Comparison of ENCODE assay signal across 7 mouse cellular contexts in genomic region chr1:191820951-191821325, GRCm38 (mm10). TPM values are rescaled to one million over a fixed set of nuclear protein-coding genes. Genes with fewer than 3 reads are reported as not detected.
A peak's percentile ranks its signal among the peaks of the same experiment; 100 is the strongest.
DNase-seq lines count a peak whose midpoint lies in the region; ATAC-seq and TF ChIP-seq lines count a peak whose summit lies in the region.

No protein-coding gene starts in this region.

- 11% methylated on average over 15 of the region's 15 CpGs for WGBS in spleen, adult 2 months
- 4% methylated on average over 15 of the region's 15 CpGs for WGBS in forebrain, embryonic 13.5 days
- 9% methylated on average over 15 of the region's 15 CpGs for WGBS in liver, embryonic 13.5 days (ENCODE audit: insufficient replicate concordance)

- no peak for TF ChIP-seq CTCF in spleen, adult 2 months (IDR thresholded peaks at IDR 0.05; ENCODE audit: extremely low read depth, insufficient read depth, insufficient read length, insufficient replicate concordance)

- no peaks in the 10 kb centered on the region for H3K9me3 ChIP-seq in forebrain, embryonic 13.5 days (replicated peaks)
- no peaks in the 10 kb centered on the region for H3K9me3 ChIP-seq in liver, embryonic 13.5 days (replicated peaks)

- no peaks in the 10 kb centered on the region; the same call in 1 of the 2 replicates for H3K36me3 ChIP-seq in spleen, adult 2 months (ENCODE audit: control insufficient read depth, insufficient read depth, low read length)
- peaks cover 28% of the 10 kb centered on the region for H3K36me3 ChIP-seq in forebrain, embryonic 13.5 days (ENCODE audit: poor library complexity, severe bottlenecking)
- peaks cover 38% of the 10 kb centered on the region for H3K36me3 ChIP-seq in liver, embryonic 13.5 days

- H3K4me3 ChIP-seq in spleen, adult 2 months (ENCODE audit: extremely low read depth, insufficient read depth, insufficient read length): peak overlapping the region; percentile 70
- H3K4me3 ChIP-seq in forebrain, embryonic 13.5 days: peak overlapping the region; percentile 67
- H3K4me3 ChIP-seq in liver, embryonic 13.5 days (replicated peaks): peak overlapping the region; percentile 82

- no peaks in the 10 kb centered on the region for H3K27me3 ChIP-seq in spleen, adult 2 months (ENCODE audit: control insufficient read depth, insufficient read depth, low read length)
- no peaks in the 10 kb centered on the region for H3K27me3 ChIP-seq in forebrain, embryonic 13.5 days
- peaks cover 4% of the 10 kb centered on the region; the same call in 1 of the 2 replicates for H3K27me3 ChIP-seq in liver, embryonic 13.5 days

- ATAC-seq in forebrain, embryonic 13.5 days: no peak; the same call in none of the 2 replicates
- ATAC-seq in liver, embryonic 13.5 days (ENCODE audit: low read depth): peak; percentile 6; the same call in 1 of the 2 replicates

- H3K4me2 ChIP-seq in forebrain, embryonic 13.5 days: peak overlapping the region; percentile 72
- peak overlapping the region; percentile 86 for H3K4me2 ChIP-seq in liver, embryonic 13.5 days

- H3K27ac ChIP-seq in spleen, adult 2 months (ENCODE audit: insufficient read depth, low read length): no peak overlapping the region
- no peak overlapping the region for H3K27ac ChIP-seq in forebrain, embryonic 13.5 days
- no peak overlapping the region for H3K27ac ChIP-seq in liver, embryonic 13.5 days

- H3K4me1 ChIP-seq in spleen, adult 2 months (ENCODE audit: control insufficient read depth, insufficient read depth, insufficient read length): peaks cover 8% of the 10 kb centered on the region
- peaks cover 16% of the 10 kb centered on the region for H3K4me1 ChIP-seq in forebrain, embryonic 13.5 days
- peaks cover 28% of the 10 kb centered on the region for H3K4me1 ChIP-seq in liver, embryonic 13.5 days (replicated peaks)

- no peak for DNase-seq in spleen, adult 2 months (ENCODE audit: low read depth in 1 of 2, low spot score in 2 of 2)
- DNase-seq in spleen, postnatal 14 days (ENCODE audit: low spot score in 2 of 2): no peak
- no peak for DNase-seq in liver, embryonic 13.5 days
- DNase-seq in yolk sac, embryonic 10.5 days (ENCODE audit: low spot score): peak; percentile 17
- no peak for DNase-seq in gastrocnemius, adult 8-10 months (ENCODE audit: low spot score in 2 of 2)
- no peak for DNase-seq in ovary, postnatal 10 days (ENCODE audit: low spot score)

- H3K9ac ChIP-seq in forebrain, embryonic 13.5 days: peak overlapping the region; percentile 53
- peak overlapping the region; percentile 90 for H3K9ac ChIP-seq in liver, embryonic 13.5 days

- no peak for TF ChIP-seq POLR2A in spleen, adult 2 months (IDR thresholded peaks at IDR 0.05; ENCODE audit: low read depth, low read length)

RNA-seq across cellular contexts. Expression of gene Nek2, which starts 0.3 kb away (rescaled TPM):
- polyA plus RNA-seq in spleen, adult 2 months (2012; rRNA removed): 2.3 and 3.6 TPM in 2 replicates
- polyA plus RNA-seq in forebrain, embryonic 13.5 days (2015; fragmentation: Nextera tagmentation; extraction: Ambion mirVana): 37.2 and 42.5 TPM in 2 replicates
- polyA plus RNA-seq in liver, embryonic 13.5 days (2015; fragmentation: Nextera tagmentation; extraction: Ambion mirVana): 39.3 and 45.7 TPM in 2 replicates
- under 1 TPM; 0.27 to 0.99 (median 0.54) TPM for total RNA-seq in gastrocnemius, adult 8-10 months (2022)
